Mouse (Mus musculus): ENCODE data around the gene Dnah1. TPM values are rescaled to one million over a fixed set of nuclear protein-coding genes. Genes with fewer than 3 reads are reported as not detected.

The Dnah1 gene
- 1 to 10 TPM in 1 of 2 experiments, under 1 TPM in 1; 0.99 to 1.2 TPM for total RNA-seq (2021)
- long read RNA-seq, experiment 1, partial matches to known transcripts: 1 of 1 reads
- long read RNA-seq, experiment 1, other reads (novel, unspliced or antisense): 0 of 1 reads
- long read RNA-seq, experiment 2, partial matches to known transcripts: 0 of 1 reads
- long read RNA-seq, experiment 2, other reads (novel, unspliced or antisense): 1 of 1 reads

- peak; percentile 73 for DNase-seq
Observed at GRCm38 (mm10) chr14:31323849-31324792, at the start of gene Dnah1. TSS of gene Dnah1 (minus strand) at chr14:31323896.

- no peak for DNase-seq
Observed at GRCm38 (mm10) chr14:31369377-31369776, 45.7 kb upstream of the Dnah1 start.

GRCm38 (mm10) chr14:31367951-31368350 is 44.3 kb upstream of the Dnah1 start:
- DNase-seq: no peak

GRCm38 (mm10) chr14:31365350-31365749 is 41.7 kb upstream of the Dnah1 start:
- peak; percentile 87 for DNase-seq

- DNase-seq: no peak
Observed at GRCm38 (mm10) chr14:31364589-31364988, 40.9 kb upstream of the Dnah1 start.

- DNase-seq: no peak
Observed at GRCm38 (mm10) chr14:31362236-31362635, 38.5 kb upstream of the Dnah1 start.

GRCm38 (mm10) chr14:31345367-31345766 is 21.7 kb upstream of the Dnah1 start:
- DNase-seq: no peak

GRCm38 (mm10) chr14:31343241-31343640 is 19.5 kb upstream of the Dnah1 start:
- no peak for DNase-seq

- DNase-seq: no peak
Observed at GRCm38 (mm10) chr14:31337947-31338346, 14.3 kb upstream of the Dnah1 start.

GRCm38 (mm10) chr14:31337406-31337805 is 13.7 kb upstream of the Dnah1 start:
- no peak for DNase-seq

- peak; percentile 100 for DNase-seq
Observed at GRCm38 (mm10) chr14:31336369-31337155, 12.9 kb upstream of the Dnah1 start, which contains the start of gene Capn7. TSS of gene Capn7 (plus strand) at chr14:31336638.

GRCm38 (mm10) chr14:31335765-31336164 is 12.1 kb upstream of the Dnah1 start:
- no peak for DNase-seq

- DNase-seq: no peak
Observed at GRCm38 (mm10) chr14:31330957-31331356, 7.3 kb upstream of the Dnah1 start.

- DNase-seq: no peak
Observed at GRCm38 (mm10) chr14:31329741-31330140, 6.0 kb upstream of the Dnah1 start.

- DNase-seq: no peak
Observed at GRCm38 (mm10) chr14:31327681-31328080, 4.0 kb upstream of the Dnah1 start.

GRCm38 (mm10) chr14:31327196-31327595 is 3.5 kb upstream of the Dnah1 start:
- DNase-seq: no peak

GRCm38 (mm10) chr14:31326770-31327169 is 3.1 kb upstream of the Dnah1 start:
- no peak for DNase-seq

- no peak for DNase-seq
Observed at GRCm38 (mm10) chr14:31325551-31325950, 1.9 kb upstream of the Dnah1 start.

- peak; percentile 36 for DNase-seq
Observed at GRCm38 (mm10) chr14:31324851-31325250, 1.2 kb upstream of the Dnah1 start.

- DNase-seq: no peak
Observed at GRCm38 (mm10) chr14:31323189-31323588, 507 bp downstream of the Dnah1 start.

- no peak for DNase-seq
Observed at GRCm38 (mm10) chr14:31322191-31322590, 1.5 kb downstream of the Dnah1 start.

GRCm38 (mm10) chr14:31321181-31321580 is 2.5 kb downstream of the Dnah1 start:
- DNase-seq: no peak

- DNase-seq: no peak
Observed at GRCm38 (mm10) chr14:31319546-31319945, 4.2 kb downstream of the Dnah1 start.

All from adrenal gland, postnatal 10 days (tissue).